Mouse (Mus musculus): ENCODE data around the gene B2m. TPM values are rescaled to one million over a fixed set of nuclear protein-coding genes. Genes with fewer than 3 reads are reported as not detected.

The B2m gene
- total RNA-seq, 2 experiments from 2014 or later, result 1,957 to 2,269 TPM

DNA sequence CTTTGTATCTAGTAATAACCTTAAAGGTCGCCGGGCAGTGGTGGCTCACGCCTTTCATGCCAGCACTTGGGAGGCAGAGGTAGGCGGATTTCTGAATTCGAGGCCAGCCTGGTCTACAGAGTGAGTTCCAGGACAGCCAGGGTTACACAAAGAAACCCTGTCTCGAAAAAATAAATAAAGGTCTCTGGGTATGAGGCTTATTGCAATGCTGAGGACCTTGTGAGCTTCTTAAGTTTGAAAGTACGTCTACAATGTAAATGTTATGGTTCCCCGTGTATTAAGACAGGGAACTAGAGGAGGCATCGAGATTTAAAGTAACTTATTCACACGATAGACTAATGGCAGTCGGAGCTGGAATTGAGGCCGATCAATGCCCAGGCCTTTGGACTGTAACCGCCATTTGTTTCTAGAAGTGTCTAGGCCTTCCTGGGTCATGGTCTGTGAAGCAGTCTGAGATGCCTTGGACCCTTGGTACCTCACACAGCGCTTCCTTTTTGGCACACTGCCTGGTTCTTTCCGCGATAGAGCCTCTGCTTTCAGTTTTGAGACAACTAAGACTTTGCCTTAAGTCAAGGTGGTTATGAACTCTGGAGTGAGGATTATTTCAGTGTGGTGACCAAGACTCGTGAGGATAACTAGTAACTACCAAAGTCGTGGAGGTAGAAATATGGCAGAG, 894 bp downstream of the B2m start:
- ATAC-seq (replicated peaks; ENCODE audit: poor library complexity, severe bottlenecking), result peak; percentile 22

DNA sequence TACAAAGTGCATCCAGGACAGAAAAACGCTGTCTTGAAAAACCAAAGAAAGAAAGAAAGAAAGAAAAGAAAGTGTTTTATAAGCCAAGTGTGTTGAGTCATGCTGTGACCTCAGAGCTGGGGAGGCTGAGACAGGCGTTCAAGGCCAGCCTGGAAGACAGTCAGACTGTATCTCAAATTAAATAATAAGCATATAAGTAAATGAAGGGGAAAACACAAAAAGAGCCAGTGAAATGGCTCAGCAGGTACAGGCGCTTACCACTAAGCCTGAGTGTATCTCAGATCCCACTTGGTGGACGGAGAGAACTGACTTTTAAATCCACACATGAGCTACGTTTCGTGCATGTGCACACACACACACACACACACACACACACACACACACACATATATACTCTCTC, 1.8 kb downstream of the B2m start:
- ATAC-seq (replicated peaks; ENCODE audit: poor library complexity, severe bottlenecking), result no peak

DNA sequence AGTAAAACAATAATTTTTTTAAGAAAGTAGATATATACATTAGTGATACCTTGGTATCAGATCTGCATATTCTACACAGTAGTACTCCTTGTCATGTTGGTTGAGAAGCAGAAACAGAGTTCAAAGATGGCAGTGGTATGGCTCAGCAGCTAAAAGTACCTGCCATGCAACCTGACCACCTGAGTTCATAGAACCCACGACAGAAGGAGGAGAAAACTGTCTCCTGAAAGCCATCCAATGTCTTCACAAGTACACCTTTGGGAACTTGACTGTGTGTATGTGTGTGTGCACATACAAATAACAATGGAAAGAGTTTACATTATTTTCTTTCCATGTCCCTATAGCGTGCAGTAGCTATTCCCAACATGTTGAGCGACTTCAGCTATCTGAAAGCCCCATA, 2.2 kb downstream of the B2m start:
- no peak for ATAC-seq (replicated peaks; ENCODE audit: poor library complexity, severe bottlenecking)

DNA sequence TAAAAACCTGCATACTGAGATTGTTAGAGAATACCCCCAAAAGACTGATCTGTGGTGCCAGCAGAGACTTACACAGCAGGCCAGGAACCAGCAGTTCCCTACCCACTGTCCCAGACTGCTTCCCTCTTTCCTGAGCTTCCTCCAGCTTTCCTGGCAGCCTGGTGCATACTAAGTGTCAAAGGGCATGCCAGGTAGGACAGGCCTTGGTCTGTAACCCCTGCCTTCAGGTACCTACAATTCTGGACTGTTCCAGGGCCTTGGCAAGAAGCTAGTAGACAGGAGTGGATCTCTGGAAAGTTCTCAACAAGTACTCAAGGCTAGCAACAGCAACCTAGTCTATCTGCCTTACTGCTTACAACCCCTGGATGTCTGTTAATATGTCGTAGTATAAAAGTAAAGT, 3.7 kb downstream of the B2m start:
- ATAC-seq (replicated peaks; ENCODE audit: poor library complexity, severe bottlenecking), result no peak

DNA sequence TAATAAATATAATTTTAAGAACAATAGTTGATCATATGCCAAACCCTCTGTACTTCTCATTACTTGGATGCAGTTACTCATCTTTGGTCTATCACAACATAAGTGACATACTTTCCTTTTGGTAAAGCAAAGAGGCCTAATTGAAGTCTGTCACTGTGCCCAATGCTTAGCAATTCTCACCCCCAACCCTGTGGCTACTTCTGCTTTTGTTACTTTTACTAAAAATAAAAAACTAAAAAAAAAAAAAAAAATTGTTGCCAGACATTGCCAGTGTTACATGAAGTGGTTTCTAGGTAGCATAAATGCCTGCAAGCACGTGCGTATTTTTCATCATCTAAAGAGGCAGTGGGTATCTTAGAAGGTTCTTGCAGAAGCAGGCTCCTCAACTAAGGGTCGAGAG, 5.4 kb downstream of the B2m start:
- ATAC-seq (replicated peaks; ENCODE audit: poor library complexity, severe bottlenecking), result peak; percentile 9; the same call in 1 of the 2 replicates

DNA sequence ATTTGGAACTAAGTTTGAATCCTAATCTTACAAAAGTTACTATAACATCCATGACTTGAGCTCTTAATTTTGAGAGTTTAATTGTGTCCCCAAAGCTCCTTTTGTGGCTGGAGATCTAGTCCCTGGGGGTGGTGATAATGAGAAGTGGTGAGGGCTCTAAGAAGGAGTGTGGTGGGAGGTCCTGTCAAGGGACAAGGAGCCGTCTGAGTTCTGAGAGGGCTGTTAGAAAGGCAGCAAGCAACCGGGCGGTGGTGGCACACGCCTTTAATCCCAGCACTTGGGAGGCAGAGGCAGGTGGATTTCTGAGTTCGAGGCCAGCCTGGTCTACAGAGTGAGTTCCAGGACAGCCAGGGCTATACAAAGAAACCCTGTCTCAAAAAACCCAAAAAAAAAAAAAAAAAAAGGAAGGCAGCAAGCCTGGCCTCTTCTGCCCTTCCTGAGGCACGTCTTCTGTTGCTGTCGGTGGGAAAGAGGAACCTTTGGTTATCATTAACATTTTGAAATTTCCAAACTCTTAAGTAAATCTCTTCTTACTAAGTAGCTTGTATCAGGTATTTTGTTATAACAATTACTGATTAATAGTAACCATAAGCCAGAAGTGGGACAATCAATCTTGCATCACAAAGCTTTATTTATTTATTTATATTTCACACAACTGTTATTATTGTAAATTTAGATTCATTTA, 6.3 kb downstream of the B2m start:
- ATAC-seq (replicated peaks; ENCODE audit: poor library complexity, severe bottlenecking), result peak; percentile 47

DNA sequence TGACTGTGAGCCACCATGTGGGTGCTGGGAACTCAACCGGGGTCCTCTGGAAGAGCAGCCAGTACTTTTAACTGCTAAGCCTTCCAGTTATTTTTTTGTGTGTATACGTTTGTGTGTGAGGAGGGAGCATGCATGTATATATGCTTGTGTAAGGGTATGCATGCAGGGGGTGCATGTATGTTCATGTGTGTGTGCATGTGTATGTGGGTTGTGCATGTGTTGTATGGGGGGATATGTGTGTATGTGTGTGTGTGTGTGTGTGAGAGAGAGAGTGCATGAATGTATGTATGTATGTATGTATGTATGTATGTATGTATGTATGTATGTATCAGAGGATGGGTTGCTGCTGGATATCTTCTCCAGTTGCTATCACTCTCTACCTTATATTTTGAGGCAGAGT, 7.0 kb downstream of the B2m start:
- ATAC-seq (replicated peaks; ENCODE audit: poor library complexity, severe bottlenecking), result no peak

DNA sequence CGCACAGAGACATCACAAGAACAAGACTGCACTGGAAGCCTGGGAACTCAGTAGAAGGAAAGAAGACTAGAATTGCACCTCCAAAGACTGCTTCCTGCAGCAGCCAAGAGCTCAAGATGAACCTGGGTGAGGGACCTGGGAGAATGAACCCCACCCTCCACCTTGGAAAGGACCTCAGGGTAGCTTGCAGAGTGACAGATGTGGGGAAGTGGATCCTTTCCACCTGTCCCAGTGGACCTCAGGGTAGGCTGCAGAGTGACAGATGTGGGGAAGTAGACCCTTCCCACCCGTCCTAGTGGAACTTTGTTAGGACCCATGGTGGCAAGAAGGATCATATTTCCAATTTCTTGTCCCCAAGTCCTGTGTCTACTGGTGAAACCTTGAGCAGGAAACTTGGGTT, 7.8 kb downstream of the B2m start:
- no peak for ATAC-seq (replicated peaks; ENCODE audit: poor library complexity, severe bottlenecking)

DNA sequence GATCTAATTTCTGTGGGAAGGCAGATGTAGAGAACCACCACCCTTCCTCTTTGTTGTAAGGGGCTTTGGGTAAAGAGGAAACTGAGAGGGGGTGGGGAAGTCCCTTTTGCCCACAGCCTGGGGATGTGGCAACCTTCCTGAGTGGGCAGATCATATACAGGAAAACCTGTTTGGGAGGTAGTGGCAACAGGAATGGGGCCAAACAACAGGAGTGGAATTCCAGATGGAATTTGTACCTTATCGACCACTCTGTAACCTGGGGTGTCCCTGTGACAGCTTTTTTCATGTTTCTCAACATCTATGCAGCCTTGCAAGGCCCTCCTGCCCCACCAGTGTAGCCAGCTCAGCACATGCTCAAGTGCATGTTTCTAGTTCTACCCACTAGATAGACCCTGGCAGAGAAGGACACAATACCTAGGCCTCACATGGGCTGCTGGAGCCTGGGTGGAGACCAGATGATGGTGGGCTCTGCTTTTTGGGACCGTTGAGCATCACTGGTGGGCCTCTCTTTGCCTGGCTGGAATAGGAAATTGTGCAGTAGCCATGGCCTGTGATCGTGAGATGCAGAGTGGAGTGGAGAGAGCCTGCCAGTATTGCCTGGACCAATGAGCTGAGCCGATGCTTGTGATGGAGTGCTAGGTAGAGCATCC, 8.7 kb downstream of the B2m start:
- peak; percentile 81 for ATAC-seq (replicated peaks; ENCODE audit: poor library complexity, severe bottlenecking)

DNA sequence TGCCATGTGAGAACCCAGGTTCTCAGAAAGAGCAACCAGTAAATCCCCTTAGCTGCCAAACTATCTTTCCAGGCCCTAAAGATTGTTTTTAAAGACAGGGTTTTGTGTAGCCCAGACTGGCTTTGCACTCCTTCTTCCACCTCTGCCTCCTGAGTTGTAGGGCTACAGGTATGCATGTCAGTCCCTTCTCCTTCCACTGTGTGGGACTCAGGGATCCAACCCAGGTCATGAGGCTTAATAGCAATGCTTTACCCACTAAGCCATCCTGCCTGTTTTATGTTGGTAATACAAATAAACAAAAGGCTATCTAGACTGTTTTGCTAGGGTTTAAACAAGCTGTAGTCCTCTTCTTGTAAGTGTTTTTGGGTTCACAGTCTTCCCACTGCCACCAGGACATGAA, 10.1 kb downstream of the B2m start:
- no peak for ATAC-seq (replicated peaks; ENCODE audit: poor library complexity, severe bottlenecking)

DNA sequence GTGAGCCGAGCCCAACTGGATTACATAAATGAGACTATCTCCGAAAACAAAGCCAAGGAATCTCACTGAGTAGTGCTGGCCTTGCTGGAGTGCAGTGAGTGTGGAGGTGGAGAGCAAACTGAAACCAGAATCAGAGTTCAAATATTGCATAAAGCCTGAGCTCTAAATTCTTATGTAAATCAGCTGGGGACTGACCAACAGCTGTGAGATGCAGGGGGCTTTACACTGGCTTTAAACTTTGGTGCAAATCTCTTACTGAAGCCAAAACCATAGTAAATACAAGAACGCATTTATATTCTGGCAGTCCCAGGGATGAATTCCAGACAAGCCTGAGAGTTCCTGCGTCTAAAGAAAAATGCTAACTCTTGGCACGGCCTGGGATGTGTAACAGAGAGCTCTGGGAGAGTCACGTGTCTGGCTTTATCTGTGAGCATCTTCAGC, 10.9 kb downstream of the B2m start:
- no peak for ATAC-seq (replicated peaks; ENCODE audit: poor library complexity, severe bottlenecking)

DNA sequence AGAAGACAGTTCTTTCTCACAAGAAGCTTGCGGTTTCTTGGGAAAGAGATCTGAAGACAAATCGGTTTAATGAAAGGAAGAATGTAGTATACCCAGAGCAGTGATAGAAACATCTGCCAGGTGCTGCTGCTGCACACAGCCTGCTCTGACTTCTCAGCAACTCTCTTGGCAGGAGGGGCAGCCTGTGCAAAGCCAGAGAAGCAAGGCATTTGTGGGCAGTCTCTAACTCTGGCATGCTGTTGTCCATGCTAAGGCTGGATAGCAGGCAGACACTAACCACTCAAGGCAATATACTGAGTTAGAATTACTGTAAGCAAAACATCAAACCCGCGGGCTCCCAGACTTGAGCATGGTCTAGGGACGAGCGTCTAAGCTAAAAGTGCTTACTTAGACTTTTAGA, 12.2 kb downstream of the B2m start:
- ATAC-seq (replicated peaks; ENCODE audit: poor library complexity, severe bottlenecking), result no peak

DNA sequence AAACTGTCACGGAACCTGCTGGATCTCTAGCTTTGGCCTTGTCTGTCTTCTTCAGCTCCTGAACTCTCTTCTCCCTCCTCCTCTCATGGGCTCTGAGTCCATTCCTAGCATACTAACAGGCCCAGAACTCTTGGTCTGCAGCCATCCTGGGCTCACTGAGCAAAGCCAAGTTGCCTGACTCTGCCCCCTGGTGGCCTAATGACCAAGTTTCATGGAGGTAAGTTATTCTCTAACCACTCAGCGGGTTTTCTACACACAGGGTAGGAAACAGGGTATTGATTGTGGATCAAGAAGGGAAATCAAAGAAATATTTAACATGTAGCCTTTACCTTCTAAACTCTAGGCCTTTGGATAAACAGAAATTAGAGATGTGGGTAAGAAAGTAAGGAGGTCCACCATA, 13.2 kb downstream of the B2m start, which contains the start of gene Trim69:
Trim69 (plus strand) TSS at position 21 of the 400 bp plus-strand sequence.
- ATAC-seq (replicated peaks; ENCODE audit: poor library complexity, severe bottlenecking), result peak; percentile 51

DNA sequence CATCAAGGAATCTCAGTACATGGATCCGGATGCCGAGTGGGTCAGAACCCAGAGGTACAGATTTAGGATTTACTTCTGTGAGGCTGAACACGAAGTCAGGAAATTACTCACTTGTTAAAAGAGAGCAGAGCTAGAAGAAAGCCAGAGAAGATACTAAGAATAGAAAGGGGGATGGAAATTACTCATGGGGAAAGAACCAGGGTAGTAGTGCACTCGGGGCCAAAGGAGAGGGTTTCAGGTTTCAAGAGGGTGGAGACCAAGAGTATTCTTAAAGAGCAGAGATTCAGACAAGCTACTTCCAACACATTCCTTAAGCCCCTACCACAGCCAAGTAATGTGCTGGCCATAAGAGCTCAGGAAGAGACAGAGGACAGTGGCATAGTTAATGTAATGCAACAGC, 14.1 kb downstream of the B2m start:
- no peak for ATAC-seq (replicated peaks; ENCODE audit: poor library complexity, severe bottlenecking)

DNA sequence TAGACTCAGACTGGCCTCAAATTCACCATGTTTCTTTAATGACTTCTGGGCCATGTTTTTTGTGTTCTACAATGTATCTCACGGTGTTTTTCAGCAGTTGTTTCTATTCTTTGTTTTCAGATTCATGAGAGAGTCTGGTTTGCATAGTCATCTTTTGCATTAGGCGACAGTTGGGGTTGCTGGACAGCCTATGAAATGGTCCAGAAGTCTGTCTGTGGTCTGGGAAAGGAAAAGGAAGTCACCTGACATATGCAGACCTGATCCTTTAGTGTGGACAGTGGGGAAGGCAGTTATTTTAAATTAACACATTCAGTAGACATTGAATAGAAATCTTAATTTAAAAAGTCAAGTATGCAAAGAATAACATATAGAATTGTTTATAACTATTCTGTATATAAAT, 15.0 kb downstream of the B2m start:
- 0 out of 2 replicates have a peak, but pooled peaks have one; percentile 19 for ATAC-seq (replicated peaks; ENCODE audit: poor library complexity, severe bottlenecking)

DNA sequence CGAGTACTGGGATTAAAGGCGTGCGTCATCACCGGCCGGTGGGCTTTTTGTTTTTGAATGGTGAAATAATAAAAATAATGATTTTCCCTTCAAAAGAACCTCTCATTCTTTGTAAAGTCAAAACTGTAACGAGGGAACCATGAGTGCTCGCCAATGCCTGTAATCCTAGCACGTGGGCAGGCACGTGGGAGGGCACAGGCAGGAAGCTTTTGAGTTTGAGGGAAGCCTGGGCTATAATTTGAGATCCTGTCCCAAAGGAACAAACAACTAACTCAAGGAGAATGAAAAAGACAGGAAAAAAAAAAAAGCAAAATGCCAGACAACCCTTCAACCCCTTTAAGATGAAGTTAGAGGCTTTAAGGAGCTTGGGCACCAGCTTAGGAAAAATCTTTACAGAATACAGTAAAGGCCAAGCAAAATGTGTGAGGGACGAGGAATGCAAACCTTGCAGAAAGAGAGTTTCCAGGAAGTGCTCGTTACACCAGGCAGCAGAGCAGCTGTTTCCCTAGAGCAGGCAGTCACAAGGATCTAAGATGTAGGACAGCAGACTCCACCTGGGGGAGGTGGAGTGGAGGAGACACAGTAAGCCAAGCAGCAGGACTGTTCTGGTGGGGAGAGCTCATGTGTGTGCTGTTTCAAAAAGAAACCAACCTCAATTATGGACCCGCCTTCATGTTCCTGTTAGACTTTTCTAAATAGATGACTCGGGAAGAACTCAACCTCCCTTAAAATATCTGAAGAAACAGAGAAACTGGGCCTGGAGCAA, 16.1 kb downstream of the B2m start:
- ATAC-seq (replicated peaks; ENCODE audit: poor library complexity, severe bottlenecking), result peak; percentile 41

DNA sequence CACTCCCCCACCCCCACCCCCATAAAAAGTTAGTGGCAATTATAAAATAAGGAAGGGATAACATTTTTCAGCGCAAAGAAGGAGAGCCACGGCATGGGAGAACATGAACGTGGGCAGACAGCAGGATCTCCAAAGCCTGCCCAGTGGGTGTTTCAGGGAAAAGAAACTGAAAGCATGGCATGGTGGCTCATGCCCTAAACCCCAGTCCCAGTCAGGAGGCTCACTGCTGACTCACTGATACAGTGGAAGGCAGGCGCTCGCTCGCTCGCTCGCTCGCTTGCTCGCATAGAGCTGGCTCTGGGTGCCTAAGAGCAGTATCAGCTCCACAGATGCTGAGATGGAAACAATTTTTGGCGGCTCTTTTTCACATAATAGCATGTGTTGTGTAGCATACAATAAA, 16.8 kb downstream of the B2m start:
- ATAC-seq (replicated peaks; ENCODE audit: poor library complexity, severe bottlenecking), result peak; percentile 88

DNA sequence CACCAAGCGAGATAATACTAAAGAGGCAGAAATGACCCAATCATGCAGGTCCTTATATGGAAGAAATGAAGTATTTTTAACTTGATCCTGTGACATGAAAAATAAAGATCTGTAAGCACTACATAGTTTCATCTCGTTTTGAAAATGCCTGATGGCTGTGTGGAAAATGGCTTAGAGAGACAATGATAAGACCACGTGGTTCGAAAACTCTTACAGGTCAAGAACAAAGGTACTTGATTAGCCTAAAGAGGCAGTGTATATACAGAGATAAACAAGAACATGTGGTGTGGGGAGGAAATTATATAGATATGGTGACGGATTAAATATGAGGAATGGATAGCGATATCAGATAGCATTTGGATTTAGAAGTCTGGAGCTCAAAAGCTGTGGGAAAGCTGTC, 23.8 kb downstream of the B2m start:
- ATAC-seq (replicated peaks; ENCODE audit: poor library complexity, severe bottlenecking), result no peak

DNA sequence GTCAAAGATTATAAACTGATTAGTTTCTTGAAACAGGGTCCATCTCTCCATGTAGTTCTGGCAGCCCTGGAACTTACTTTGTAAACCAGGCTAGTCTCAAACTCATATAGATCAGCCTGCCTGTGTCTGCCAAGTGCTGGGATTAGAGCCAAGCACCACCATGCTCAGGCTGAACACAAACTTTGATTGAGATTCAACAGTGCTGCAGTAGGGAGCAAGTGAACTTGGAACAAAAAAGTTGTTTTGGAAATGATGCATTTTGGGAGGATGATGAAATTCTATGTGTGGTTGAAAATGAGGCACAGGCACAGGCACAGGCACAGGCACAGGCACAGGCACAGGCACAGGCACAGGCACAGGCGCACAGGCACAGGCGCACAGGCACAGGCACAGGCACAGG, 24.7 kb downstream of the B2m start:
- no peak for ATAC-seq (replicated peaks; ENCODE audit: poor library complexity, severe bottlenecking)

DNA sequence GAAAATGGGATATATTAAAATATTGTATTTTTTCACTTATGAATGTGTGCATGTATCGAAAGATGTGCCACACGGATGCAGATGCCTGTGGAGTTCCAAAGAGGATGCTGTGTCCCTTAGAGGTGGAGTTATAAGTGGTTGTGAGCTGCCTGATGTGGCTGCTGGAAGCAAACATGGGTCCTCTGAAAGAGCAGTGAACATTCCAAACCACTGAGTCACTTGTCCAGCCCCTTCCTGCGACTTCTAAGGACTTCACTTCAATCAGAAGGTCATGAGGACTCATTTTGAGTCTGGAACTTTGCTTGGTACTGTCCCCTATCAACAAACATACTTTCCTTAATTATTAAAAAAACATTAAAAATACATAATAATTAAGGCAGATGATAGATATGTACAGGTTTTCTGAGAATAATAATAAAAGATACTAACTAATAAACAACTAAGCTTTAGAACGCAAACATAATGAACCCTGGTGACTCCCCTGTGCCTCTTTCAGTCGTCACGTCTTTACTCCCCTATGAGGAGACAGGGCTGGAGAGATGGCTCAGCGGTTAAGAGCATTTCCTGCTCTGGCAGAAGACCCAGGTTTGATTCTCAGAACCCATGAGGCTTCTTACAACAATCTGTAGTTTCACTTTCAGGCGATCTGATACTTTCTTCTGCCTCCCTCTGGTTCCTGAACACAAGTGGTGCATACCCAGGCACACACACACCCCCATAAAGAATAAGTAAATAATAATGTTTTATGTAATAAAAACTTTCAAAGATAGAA, 32.8 kb downstream of the B2m start:
- peak; percentile 23; the same call in 1 of the 2 replicates for ATAC-seq (replicated peaks; ENCODE audit: poor library complexity, severe bottlenecking)
